Mouse (Mus musculus) G1E (cell line): ENCODE measurements around the gene Pbx1.

ENCODE experiments used
- CTCF ChIP-seq: IDR thresholded peaks from 2 replicates; pipeline ENCODE4 v1.5.1; 2012; ENCODE audit warnings: low read depth, low read length, inconsistent platforms, mixed read lengths
- GATA1 ChIP-seq: IDR thresholded peaks from 2 replicates; pipeline ENCODE4 v1.6.1; 2012; ENCODE audit warnings: borderline replicate concordance, low read length, inconsistent platforms, mixed read lengths
- TAL1 ChIP-seq: conservative IDR thresholded peaks from 2 replicates; pipeline ENCODE4 v1.6.1; 2012; ENCODE audit warnings: low read depth, low read length, inconsistent platforms, mixed read lengths

DNA sequence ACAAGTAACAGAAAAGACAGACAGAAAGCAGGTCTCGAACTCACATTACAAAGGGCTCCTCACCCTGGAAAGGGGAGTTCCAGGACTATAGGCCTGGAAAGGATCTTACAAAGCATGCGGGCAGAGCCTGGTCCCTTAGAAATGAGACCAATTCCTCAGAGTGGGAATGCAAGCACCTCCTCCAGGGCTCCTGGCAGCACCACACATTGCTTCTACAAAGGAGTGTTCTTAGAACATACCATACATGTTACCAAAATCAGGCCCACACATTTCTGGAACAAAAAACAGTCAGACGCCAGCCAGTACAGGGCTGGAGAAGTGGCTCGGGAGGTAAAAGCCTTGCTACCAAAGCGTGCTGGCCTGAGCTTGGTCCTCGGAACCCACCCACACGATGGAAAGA, 24.1 kb downstream of the Pbx1 start:
- TF ChIP-seq TAL1 (no peak), CTCF (no peak), GATA1 (no peak)
